Mouse (Mus musculus) lung, adult 2 months (tissue): ENCODE data around the gene Shisa8. TPM values are rescaled to one million over a fixed set of nuclear protein-coding genes. Genes with fewer than 3 reads are reported as not detected.
"Not testable (repeated sequence)": the region's sequence is repeated elsewhere in the genome, so short reads cannot be mapped to it uniquely, and the experiment has no call there.

Experiments used
- DNase-seq: peaks from one replicate; pipeline ENCODE4 v3.0.0; 2022
- H3K4me1 ChIP-seq: fragments of 200-500 bp; 2 replicates; pipeline ENCODE4 v1.6.1; 2011; ENCODE audit warnings: low read length; ENCODE audit not compliant: control insufficient read depth, insufficient read depth
- H3K4me3 ChIP-seq: fragments of 200-500 bp; replicated peaks from 2 replicates; pipeline ENCODE3; 2011; ENCODE audit warnings: low read depth, mild to moderate bottlenecking, control low read depth, low read length; ENCODE audit errors: extremely low read depth
- CTCF ChIP-seq: fragments of 200-500 bp; IDR thresholded peaks from 2 replicates; pipeline ENCODE4 v1.5.1; 2011; ENCODE audit warnings: mild to moderate bottlenecking, low read length, control low read depth; ENCODE audit not compliant: insufficient read depth
- POLR2A ChIP-seq: fragments of 200-500 bp; IDR thresholded peaks from 2 replicates; pipeline ENCODE4 v1.6.1; 2011; ENCODE audit warnings: low read depth, mild to moderate bottlenecking, control low read depth, low read length, borderline replicate concordance; ENCODE audit errors: extremely low read depth
- WGBS: fragments of 180-500 bp; shearing (Covaris S2); methylation state at CpG from one replicate; pipeline ENCODE4 v1.1.7; 2018; 5-methylcytosine and 5-hydroxymethylcytosine counted together
- polyA plus RNA-seq: library from polyadenylated mRNA; depleted of rRNA; stranded (reverse); fragments of >200 nt; gene quantifications from 2 replicates; pipeline ENCODE4 v1.2.3, GENCODE M21; 2012; rRNA removed

Shisa8 gene
- polyA plus RNA-seq = 0.40 and 1.00 TPM in 2 replicates

GRCm38 (mm10) chr15:82212752-82213063, at the start of gene Shisa8:
Gene Shisa8 (minus strand): TSS chr15:82212815.
- H3K4me1 ChIP-seq = no peaks in the 10 kb centered on the region
- no peak for DNase-seq
- 1% methylated on average over 29 of the region's 34 CpGs for WGBS
- no peak within 1 kb of the TSS for H3K4me3 ChIP-seq
- TF ChIP-seq CTCF (no peak), POLR2A (no peak)

GRCm38 (mm10) chr15:82259510-82259909, 46.9 kb upstream of the Shisa8 start:
- H3K4me3 ChIP-seq = no peak overlapping the region
- 11% methylated on average over 16 of the region's 16 CpGs for WGBS
- DNase-seq = peak; percentile 45
- no peaks in the 10 kb centered on the region for H3K4me1 ChIP-seq
- TF ChIP-seq CTCF (peak; percentile 83), POLR2A (no peak)

- no peak for DNase-seq
- 29% methylated on average over 10 of the region's 10 CpGs for WGBS
- no peaks in the 10 kb centered on the region for H3K4me1 ChIP-seq
- TF ChIP-seq POLR2A = no peak
- no peak for TF ChIP-seq CTCF
- no peak overlapping the region for H3K4me3 ChIP-seq
Observed at GRCm38 (mm10) chr15:82255944-82256383, 43.3 kb upstream of the Shisa8 start.

- WGBS = 45% methylated on average over 4 of the region's 4 CpGs
- no peak for DNase-seq
- Histone ChIP-seq H3K4me1 (no peaks in the 10 kb centered on the region), H3K4me3 (no peak overlapping the region)
- TF ChIP-seq POLR2A = no peak
- TF ChIP-seq CTCF = no peak
Observed at GRCm38 (mm10) chr15:82255248-82255647, 42.6 kb upstream of the Shisa8 start.

- TF ChIP-seq CTCF = no peak
- TF ChIP-seq POLR2A = no peak
- 75% methylated on average over 6 of the region's 6 CpGs for WGBS
- DNase-seq = no peak
- H3K4me1 ChIP-seq = no peaks in the 10 kb centered on the region
- no peak within 1 kb of the TSS for H3K4me3 ChIP-seq
Observed at GRCm38 (mm10) chr15:82252097-82252496, 39.5 kb upstream of the Shisa8 start, which contains the start of gene 1500009C09Rik. Gene 1500009C09Rik (plus strand): TSS chr15:82252397.

- no peak overlapping the region for H3K4me3 ChIP-seq
- DNase-seq = no peak
- 93% methylated on average over 3 of the region's 3 CpGs for WGBS
- TF ChIP-seq POLR2A (no peak), CTCF (no peak)
- no peaks in the 10 kb centered on the region for H3K4me1 ChIP-seq
Observed at GRCm38 (mm10) chr15:82251579-82251978, 39.0 kb upstream of the Shisa8 start.

- no peak overlapping the region for H3K4me3 ChIP-seq
- 53% methylated on average over 3 of the region's 3 CpGs for WGBS
- TF ChIP-seq CTCF = no peak
- no peak for TF ChIP-seq POLR2A
- peaks cover 5% of the 10 kb centered on the region for H3K4me1 ChIP-seq
- no peak for DNase-seq
Observed at GRCm38 (mm10) chr15:82247131-82247776, 34.6 kb upstream of the Shisa8 start.

- H3K4me3 ChIP-seq = peak overlapping the region; percentile 31
- 21% methylated on average over 9 of the region's 9 CpGs for WGBS
- DNase-seq, H3K4me1 ChIP-seq: not testable (repeated sequence)
Observed at GRCm38 (mm10) chr15:82244805-82245161, 32.2 kb upstream of the Shisa8 start.

GRCm38 (mm10) chr15:82244115-82244804, 31.6 kb upstream of the Shisa8 start, which contains the start of gene Cenpm:
Gene Cenpm (minus strand): TSS chr15:82244748.
- Histone ChIP-seq H3K4me1 (peaks cover 5% of the 10 kb centered on the region), H3K4me3 (peak within 1 kb of the TSS; percentile 95)
- TF ChIP-seq POLR2A (no peak), CTCF (no peak)
- under 1% methylated on average over 65 of the region's 65 CpGs for whole genome bisulfite sequencing
- peak; percentile 94 for DNase-seq

- under 1% methylated on average over 12 of the region's 12 CpGs for WGBS
- Histone ChIP-seq H3K4me1 (peaks cover 5% of the 10 kb centered on the region), H3K4me3 (peak overlapping the region; percentile 84)
- no peak for DNase-seq
- TF ChIP-seq POLR2A (no peak), CTCF (no peak)
Observed at GRCm38 (mm10) chr15:82243742-82244114, 31.1 kb upstream of the Shisa8 start.

- Histone ChIP-seq H3K4me3 (no peak overlapping the region), H3K4me1 (peaks cover 5% of the 10 kb centered on the region)
- TF ChIP-seq POLR2A (no peak), CTCF (no peak)
- WGBS = 65% methylated on average over 3 of the region's 3 CpGs
- DNase-seq = no peak
Observed at GRCm38 (mm10) chr15:82243311-82243710, 30.7 kb upstream of the Shisa8 start.
